Mouse (Mus musculus) cerebellum, postnatal 14 days (tissue): Measurements from ENCODE around the gene Gm49366.
"Not testable (repeated sequence)": the region's sequence is repeated elsewhere in the genome, so short reads cannot be mapped to it uniquely, and the experiment has no call there.

ENCODE experiments used
- DNase-seq, 2 experiments: peaks; one replicate each; pipeline ENCODE4 v3.0.0; 2021; ENCODE audit warnings: mixed read lengths in 2 of 2

Gene Gm49366

GRCm38 (mm10) chr12:84033302-84033701 lies 5.4 kb upstream of the Gm49366 start:
- DNase-seq = not testable (repeated sequence)

GRCm38 (mm10) chr12:84034108-84034507 lies 4.6 kb upstream of the Gm49366 start:
- DNase-seq = no peak

- DNase-seq = peak; percentile 32 to 42
Measured at GRCm38 (mm10) chr12:84038241-84038640, 494 bp upstream of the Gm49366 start, which contains the start of gene Acot4. Gene Acot4, plus strand, starts transcription at chr12:84038379.

GRCm38 (mm10) chr12:84042248-84042647 lies 3.5 kb downstream of the Gm49366 start:
- no peak for DNase-seq

- no peak for DNase-seq
Measured at GRCm38 (mm10) chr12:84044045-84044444, 5.3 kb downstream of the Gm49366 start.

- no peak for DNase-seq
Measured at GRCm38 (mm10) chr12:84046906-84047305, 8.2 kb downstream of the Gm49366 start.

- DNase-seq = not testable (repeated sequence)
Measured at GRCm38 (mm10) chr12:84050744-84051143, 12.0 kb downstream of the Gm49366 start.

GRCm38 (mm10) chr12:84051937-84052474 lies 13.3 kb downstream of the Gm49366 start, which contains the start of gene Acot3:
Gene Acot3, plus strand, starts transcription at chr12:84052144.
- no peak for DNase-seq

GRCm38 (mm10) chr12:84052609-84053008 lies 13.9 kb downstream of the Gm49366 start:
- DNase-seq = no peak

GRCm38 (mm10) chr12:84053173-84053572 lies 14.4 kb downstream of the Gm49366 start:
- peak; percentile 21 to 29 for DNase-seq

GRCm38 (mm10) chr12:84053679-84054391 lies 15.1 kb downstream of the Gm49366 start:
- DNase-seq = peak; percentile 38 to 42

- peak; percentile 27 to 35 for DNase-seq
Measured at GRCm38 (mm10) chr12:84060946-84061345, 22.2 kb downstream of the Gm49366 start.

- DNase-seq = no peak
Measured at GRCm38 (mm10) chr12:84062336-84062735, 23.6 kb downstream of the Gm49366 start.

- peak in 1 of 2 experiments; percentile 61 for DNase-seq
Measured at GRCm38 (mm10) chr12:84063228-84063627, 24.5 kb downstream of the Gm49366 start.

GRCm38 (mm10) chr12:84063833-84064232 lies 25.1 kb downstream of the Gm49366 start:
- DNase-seq = no peak

- no peak for DNase-seq
Measured at GRCm38 (mm10) chr12:84064621-84065020, 25.9 kb downstream of the Gm49366 start.

GRCm38 (mm10) chr12:84067752-84068151 lies 29.0 kb downstream of the Gm49366 start:
- no peak for DNase-seq

GRCm38 (mm10) chr12:84068296-84068695 lies 29.6 kb downstream of the Gm49366 start:
- no peak for DNase-seq

GRCm38 (mm10) chr12:84068986-84069385 lies 30.3 kb downstream of the Gm49366 start, which contains the start of gene Acot5:
Gene Acot5, plus strand, starts transcription at chr12:84069325.
- no peak for DNase-seq

GRCm38 (mm10) chr12:84069582-84069981 lies 30.8 kb downstream of the Gm49366 start:
- peak; percentile 50 to 58 for DNase-seq

GRCm38 (mm10) chr12:84071696-84072095 lies 33.0 kb downstream of the Gm49366 start:
- no peak for DNase-seq

- DNase-seq = no peak
Measured at GRCm38 (mm10) chr12:84077371-84077990, 38.7 kb downstream of the Gm49366 start.

- no peak for DNase-seq
Measured at GRCm38 (mm10) chr12:84083842-84084241, 45.1 kb downstream of the Gm49366 start.

GRCm38 (mm10) chr12:84084581-84084980 lies 45.8 kb downstream of the Gm49366 start:
- no peak for DNase-seq
